Mouse (Mus musculus): Measurements from ENCODE around the gene Ric3. TPM values are rescaled to one million over a fixed set of nuclear protein-coding genes. Genes with fewer than 3 reads are reported as not detected.
A peak's percentile ranks its signal among the peaks of the same experiment; 100 is the strongest.
"Not testable (repeated sequence)": the region's sequence is repeated elsewhere in the genome, so short reads cannot be mapped to it uniquely, and the experiment has no call there.

Ric3 gene
- polyA plus RNA-seq, 1 experiment from 2014 or later, result 0.82 TPM

DNA sequence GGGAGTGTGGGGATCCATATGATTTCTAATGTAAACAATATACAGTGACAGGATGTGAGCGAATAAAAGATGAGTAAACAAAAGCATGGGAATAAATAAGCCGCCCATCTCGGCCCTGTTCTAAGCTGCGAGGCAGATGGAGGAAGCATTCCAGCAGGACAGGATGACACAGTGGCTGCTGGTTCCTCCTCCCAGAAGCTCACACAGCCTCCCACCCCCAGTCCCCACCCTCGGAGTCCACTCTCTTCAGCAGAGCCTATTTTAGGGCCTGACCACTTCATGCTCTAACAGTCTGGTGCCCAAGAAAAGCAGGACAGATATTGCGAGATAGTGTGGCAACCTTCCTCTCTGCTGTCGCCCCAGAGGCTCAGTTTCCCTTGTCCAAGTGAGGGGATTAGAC lies 14.1 kb upstream of the Ric3 start:
- ATAC-seq (ENCODE audit: extremely low read depth, insufficient number of reproducible peaks, low FRiP score, low TSS enrichment), result no peak
- 57% methylated on average over 7 of the region's 7 CpGs for WGBS

DNA sequence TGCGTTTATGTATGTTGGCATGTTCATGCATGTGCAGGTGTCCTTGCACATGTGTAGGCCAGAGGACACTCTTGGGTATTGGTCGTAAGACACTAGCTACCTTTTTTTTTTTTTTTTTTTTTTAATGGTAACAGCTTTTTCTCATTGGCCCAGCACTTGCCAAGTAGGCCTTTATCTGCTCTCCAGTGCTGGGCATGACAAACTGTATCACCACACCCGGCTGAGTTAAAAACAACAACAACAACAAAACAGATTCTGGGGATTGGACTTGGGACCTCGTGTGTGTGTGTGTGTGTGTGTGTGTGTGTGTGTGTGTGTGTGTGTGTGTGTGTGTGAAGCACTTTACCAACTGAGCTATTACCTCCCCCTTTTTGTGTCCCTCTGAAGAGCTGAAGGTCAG lies 13.5 kb upstream of the Ric3 start:
- Histone ChIP-seq H3K4me2 (no peak overlapping the region), H3K9me3 (no peaks in the 10 kb centered on the region), H3K4me1 (no peaks in the 10 kb centered on the region), H3K36me3 (no peaks in the 10 kb centered on the region), H3K9ac (no peak overlapping the region), H3K4me3 (no peak overlapping the region), H3K27ac (replicated peaks) (no peak overlapping the region), H3K27me3 (replicated peaks) (0 out of 2 replicates have a peak, but pooled peaks cover 3% of the 10 kb centered on the region)
- WGBS, result 68% methylated on average over 4 of the region's 4 CpGs
- ATAC-seq (ENCODE audit: extremely low read depth, insufficient number of reproducible peaks, low FRiP score, low TSS enrichment), result peak; percentile 68

More for the DNA sequence above, 14.1 kb upstream of the Ric3 start:
- Histone ChIP-seq H3K4me3 (no peak overlapping the region), H3K4me2 (no peak overlapping the region), H3K9me3 (no peaks in the 10 kb centered on the region), H3K9ac (no peak overlapping the region), H3K4me1 (no peaks in the 10 kb centered on the region), H3K36me3 (no peaks in the 10 kb centered on the region), H3K27ac (replicated peaks) (no peak overlapping the region), H3K27me3 (replicated peaks) (0 out of 2 replicates have a peak, but pooled peaks cover 3% of the 10 kb centered on the region)

DNA sequence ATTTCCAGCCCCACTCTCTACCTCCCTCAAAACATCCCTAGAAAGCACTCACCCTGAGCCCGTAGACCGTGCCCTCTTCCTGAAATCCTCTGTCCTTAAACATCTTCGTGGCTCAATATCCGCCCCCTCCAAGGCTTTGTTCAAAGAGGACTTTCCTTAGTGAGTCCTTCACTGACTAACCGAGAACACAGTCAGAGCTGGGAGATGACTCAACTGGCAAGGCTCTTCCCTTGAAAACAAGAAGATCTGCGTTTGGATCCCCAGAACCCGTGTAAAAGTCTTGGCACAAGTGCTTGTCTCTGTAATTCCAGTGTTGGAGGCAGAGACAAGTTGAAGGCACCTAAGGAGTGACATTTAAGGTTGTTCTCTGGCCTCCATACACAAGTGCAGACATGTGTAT lies 11.2 kb upstream of the Ric3 start:
- no peaks in the 10 kb centered on the region for H3K27me3 ChIP-seq (replicated peaks)
- H3K36me3 ChIP-seq, result no peaks in the 10 kb centered on the region
- no peaks in the 10 kb centered on the region for H3K9me3 ChIP-seq
- H3K9ac ChIP-seq, result no peak overlapping the region
- ATAC-seq (ENCODE audit: extremely low read depth, insufficient number of reproducible peaks, low FRiP score, low TSS enrichment), result no peak
- WGBS, result no CpG with 5 or more reads among the region's 7 CpGs
- H3K27ac ChIP-seq (replicated peaks), result no peak overlapping the region
- no peaks in the 10 kb centered on the region for H3K4me1 ChIP-seq
- H3K4me2 ChIP-seq, result no peak overlapping the region
- no peak overlapping the region for H3K4me3 ChIP-seq

DNA sequence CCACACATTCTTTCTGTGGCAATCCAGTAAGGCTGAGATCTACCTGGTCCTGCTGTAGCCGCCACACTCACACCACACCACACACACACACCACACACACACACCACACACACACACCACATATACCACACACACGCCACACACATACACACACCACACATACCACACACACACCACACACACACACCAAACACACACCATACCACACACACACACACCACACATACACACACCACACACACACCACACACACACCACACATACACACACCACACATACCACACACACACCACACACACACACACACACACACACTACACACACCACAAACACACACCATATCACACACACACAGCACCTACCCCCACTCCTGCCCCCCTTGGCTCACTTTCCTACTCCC lies 8.2 kb upstream of the Ric3 start:
- ATAC-seq (ENCODE audit: extremely low read depth, insufficient number of reproducible peaks, low FRiP score, low TSS enrichment); H3K9ac ChIP-seq; H3K27me3 ChIP-seq (replicated peaks); H3K36me3 ChIP-seq; H3K9me3 ChIP-seq; H3K4me2 ChIP-seq; H3K4me1 ChIP-seq; H3K27ac ChIP-seq (replicated peaks); H3K4me3 ChIP-seq: not testable (repeated sequence)
- no CpG with 5 or more reads among the region's 2 CpGs for WGBS

DNA sequence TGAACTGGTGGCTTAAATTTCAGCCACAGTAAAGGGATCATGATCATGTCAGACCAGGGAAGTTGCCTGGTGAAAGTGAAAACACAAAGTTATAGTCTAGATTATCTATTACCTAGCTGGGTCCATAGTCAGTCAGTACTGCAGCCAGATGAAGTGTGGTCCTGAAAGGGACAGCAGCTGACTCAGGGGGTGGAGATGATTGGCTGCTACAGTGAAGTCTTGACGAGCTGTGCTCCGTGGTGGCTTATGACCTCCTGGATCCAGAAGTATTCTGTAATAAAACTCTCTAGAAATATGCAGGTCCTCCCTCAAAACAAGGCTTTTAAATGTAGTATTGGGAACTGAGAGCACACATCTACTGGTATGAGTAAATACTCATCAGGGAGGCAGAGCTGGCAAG lies 3.8 kb upstream of the Ric3 start:
- ATAC-seq (ENCODE audit: extremely low read depth, insufficient number of reproducible peaks, low FRiP score, low TSS enrichment), result no peak
- H3K4me3 ChIP-seq, result no peak overlapping the region
- H3K36me3 ChIP-seq, result no peaks in the 10 kb centered on the region
- no peak overlapping the region for H3K9ac ChIP-seq
- no peak overlapping the region for H3K4me2 ChIP-seq
- no peaks in the 10 kb centered on the region for H3K9me3 ChIP-seq
- peaks cover 33% of the 10 kb centered on the region for H3K27me3 ChIP-seq (replicated peaks)
- no peak overlapping the region for H3K27ac ChIP-seq (replicated peaks)
- H3K4me1 ChIP-seq, result peaks cover 6% of the 10 kb centered on the region; the same call in 1 of the 2 replicates
- 6% methylated on average over 2 of the region's 2 CpGs for WGBS

DNA sequence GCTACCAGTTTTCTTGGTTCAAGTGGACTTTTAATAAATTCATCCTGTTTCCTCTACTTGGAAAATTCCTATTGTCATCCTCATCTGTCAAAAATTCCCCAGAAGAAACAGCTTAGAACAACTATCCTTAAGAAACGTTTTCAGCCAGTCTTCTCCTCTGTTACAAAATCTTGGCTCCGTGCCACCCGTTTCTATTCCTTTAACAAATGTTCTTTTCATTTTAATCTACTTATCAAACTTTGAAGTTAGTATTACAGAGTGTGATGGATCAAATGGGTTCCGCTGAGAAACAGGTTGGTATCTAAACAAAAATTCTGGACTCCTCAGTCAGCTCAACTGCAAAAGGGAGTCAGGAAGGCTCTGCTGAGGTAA lies 668 bp upstream of the Ric3 start:
- Histone ChIP-seq H3K4me3 (no peak overlapping the region), H3K36me3 (no peaks in the 10 kb centered on the region), H3K4me1 (peaks cover 6% of the 10 kb centered on the region; the same call in 1 of the 2 replicates), H3K4me2 (no peak overlapping the region), H3K9me3 (no peaks in the 10 kb centered on the region), H3K27me3 (replicated peaks) (peaks cover 33% of the 10 kb centered on the region), H3K9ac (no peak overlapping the region), H3K27ac (replicated peaks) (no peak overlapping the region)
- no peak for ATAC-seq (ENCODE audit: extremely low read depth, insufficient number of reproducible peaks, low FRiP score, low TSS enrichment)
- WGBS, result 68% methylated on average over 4 of the region's 4 CpGs

DNA sequence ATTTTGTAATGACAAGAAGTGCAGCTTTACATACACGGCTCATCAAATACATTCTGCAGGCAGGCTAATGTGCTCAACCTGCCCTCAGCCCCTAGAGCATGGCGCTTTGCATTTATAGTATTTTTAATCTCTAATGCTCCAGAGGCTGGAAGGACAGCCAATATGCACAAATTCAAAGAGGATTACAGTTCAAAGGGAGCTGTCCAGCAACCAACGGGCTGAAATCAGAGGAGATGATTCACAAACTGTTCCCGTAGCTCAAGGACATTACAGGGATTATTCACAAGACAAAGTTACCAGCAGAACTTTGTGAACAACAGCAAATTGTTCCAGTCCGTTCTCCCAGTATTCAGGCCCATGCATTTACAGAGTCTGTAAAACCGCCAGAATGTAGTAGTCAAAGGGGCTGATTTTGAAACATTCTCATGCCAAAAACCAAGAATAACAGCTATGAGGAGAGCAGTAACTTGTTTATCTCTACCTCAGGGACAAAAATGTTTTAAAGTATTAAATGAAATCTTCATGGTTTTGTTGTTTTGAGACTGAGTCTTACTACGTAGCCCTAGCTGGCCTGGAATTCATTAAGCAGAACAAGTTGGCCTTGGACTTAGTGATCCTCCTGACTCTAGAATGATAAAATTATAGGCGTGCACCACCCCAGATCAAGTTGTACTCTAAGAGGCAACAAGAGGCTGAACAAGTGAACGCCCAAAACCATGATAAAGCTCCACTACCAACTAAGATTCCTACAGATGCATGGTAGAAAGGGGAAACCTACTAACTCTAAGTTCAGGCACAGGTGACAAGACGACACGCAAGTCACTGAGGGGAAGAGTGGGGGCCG lies 640 bp downstream of the Ric3 start:
- no peak overlapping the region for H3K27ac ChIP-seq (replicated peaks)
- no peak overlapping the region for H3K9ac ChIP-seq
- peaks cover 33% of the 10 kb centered on the region for H3K27me3 ChIP-seq (replicated peaks)
- H3K4me3 ChIP-seq, result peak overlapping the region; percentile 51
- WGBS, result 22% methylated on average over 12 of the region's 12 CpGs
- H3K36me3 ChIP-seq, result no peaks in the 10 kb centered on the region
- H3K9me3 ChIP-seq, result no peaks in the 10 kb centered on the region
- peak overlapping the region; percentile 72 for H3K4me2 ChIP-seq
- ATAC-seq (ENCODE audit: extremely low read depth, insufficient number of reproducible peaks, low FRiP score, low TSS enrichment), result no peak
- peaks cover 6% of the 10 kb centered on the region; the same call in 1 of the 2 replicates for H3K4me1 ChIP-seq

DNA sequence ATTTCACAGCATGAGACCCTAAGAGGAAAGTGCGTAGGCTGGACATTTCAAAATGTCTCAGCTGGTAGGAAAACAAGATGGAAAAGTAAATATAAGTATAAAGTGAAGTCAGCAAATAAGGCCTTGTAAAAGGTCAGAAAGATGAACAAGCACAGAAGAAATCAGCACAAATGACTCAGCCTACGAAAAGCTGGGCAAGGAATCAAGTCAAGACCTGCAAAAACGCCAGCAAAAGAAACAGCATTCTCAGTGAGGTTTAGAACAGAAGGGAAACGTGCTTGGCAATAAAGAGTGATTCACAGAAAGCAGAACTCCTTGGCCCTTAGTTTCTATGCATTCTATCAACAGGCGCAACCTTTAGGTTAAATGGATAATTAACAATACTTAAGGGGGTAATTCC lies 10.8 kb downstream of the Ric3 start:
- Histone ChIP-seq H3K9me3 (no peaks in the 10 kb centered on the region), H3K36me3 (no peaks in the 10 kb centered on the region), H3K27ac (replicated peaks) (no peak overlapping the region), H3K27me3 (replicated peaks) (no peaks in the 10 kb centered on the region), H3K4me2 (no peak overlapping the region), H3K4me3 (no peak overlapping the region), H3K9ac (no peak overlapping the region), H3K4me1 (no peaks in the 10 kb centered on the region)
- 77% methylated on average over 5 of the region's 5 CpGs for WGBS
- no peak for ATAC-seq (ENCODE audit: extremely low read depth, insufficient number of reproducible peaks, low FRiP score, low TSS enrichment)

DNA sequence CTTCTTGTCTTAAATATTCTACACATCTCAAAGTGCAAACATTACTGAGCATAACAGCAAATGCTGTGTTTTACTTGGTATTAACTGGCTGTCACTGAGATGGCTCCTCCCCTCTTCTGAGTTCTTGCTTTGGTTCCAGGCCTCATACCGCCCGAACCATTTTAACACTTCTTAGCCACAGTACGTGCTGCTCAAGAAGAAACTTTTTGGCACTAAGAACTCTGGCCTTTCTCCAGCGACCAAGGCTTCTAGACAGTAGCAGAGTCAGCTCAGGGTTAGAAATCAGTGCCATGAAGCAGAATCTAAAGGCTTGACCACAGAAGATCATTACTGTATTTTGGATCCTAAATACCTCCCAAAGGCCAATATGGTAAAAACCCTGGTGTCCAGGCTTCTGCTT lies 13.5 kb downstream of the Ric3 start:
- ATAC-seq (ENCODE audit: extremely low read depth, insufficient number of reproducible peaks, low FRiP score, low TSS enrichment), result no peak
- H3K4me3 ChIP-seq, result no peak overlapping the region
- 68% methylated on average over 4 of the region's 4 CpGs for WGBS
- no peaks in the 10 kb centered on the region for H3K27me3 ChIP-seq (replicated peaks)
- no peaks in the 10 kb centered on the region for H3K9me3 ChIP-seq
- H3K36me3 ChIP-seq, result no peaks in the 10 kb centered on the region
- H3K27ac ChIP-seq (replicated peaks), result no peak overlapping the region
- H3K9ac ChIP-seq, result no peak overlapping the region
- H3K4me1 ChIP-seq, result no peaks in the 10 kb centered on the region
- H3K4me2 ChIP-seq, result no peak overlapping the region

DNA sequence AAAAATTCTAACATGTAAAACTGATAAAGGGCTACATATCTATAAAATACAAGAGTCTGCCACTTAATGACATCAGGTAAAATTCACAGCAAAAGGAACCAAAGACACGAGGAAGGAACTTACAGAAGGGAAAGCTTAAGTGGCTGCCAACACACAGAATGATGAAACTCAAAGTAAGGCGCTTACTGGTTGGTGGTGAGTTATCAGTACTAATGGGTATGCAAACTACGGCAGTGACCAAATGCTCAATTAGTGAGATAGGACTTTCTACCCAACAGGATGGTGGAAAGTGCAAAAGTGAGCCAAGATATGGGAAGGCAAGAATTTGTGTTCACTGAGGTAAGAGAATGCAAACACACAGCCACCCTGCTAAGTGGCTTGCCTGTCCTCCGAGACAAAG lies 23.6 kb downstream of the Ric3 start:
- no peaks in the 10 kb centered on the region for H3K27me3 ChIP-seq (replicated peaks)
- WGBS, result 74% methylated on average over 4 of the region's 4 CpGs
- H3K27ac ChIP-seq (replicated peaks), result no peak overlapping the region
- H3K4me2 ChIP-seq, result no peak overlapping the region
- no peaks in the 10 kb centered on the region for H3K36me3 ChIP-seq
- H3K4me1 ChIP-seq, result no peaks in the 10 kb centered on the region
- ATAC-seq (ENCODE audit: extremely low read depth, insufficient number of reproducible peaks, low FRiP score, low TSS enrichment), result no peak
- H3K4me3 ChIP-seq, result no peak overlapping the region
- H3K9me3 ChIP-seq, result no peaks in the 10 kb centered on the region
- no peak overlapping the region for H3K9ac ChIP-seq

DNA sequence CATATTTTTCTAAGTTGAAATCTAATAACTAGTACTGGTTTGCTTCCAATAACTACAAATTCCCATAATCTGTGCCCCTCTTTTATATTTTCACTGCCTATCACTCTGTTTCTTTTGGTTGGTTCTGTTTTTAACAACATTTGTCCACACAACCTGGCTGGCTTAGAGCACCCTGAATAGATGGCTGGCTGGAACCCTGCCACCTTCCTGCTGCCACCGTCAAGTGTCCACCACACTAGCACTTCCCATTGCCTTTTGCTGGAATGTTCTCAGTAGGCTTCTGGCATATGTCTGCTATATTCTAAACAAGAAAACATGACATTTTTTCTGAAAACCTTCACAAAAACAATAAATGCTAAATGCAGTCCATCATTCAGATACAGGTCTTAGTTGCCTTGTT lies 32.3 kb downstream of the Ric3 start:
- no peaks in the 10 kb centered on the region for H3K9me3 ChIP-seq
- no peaks in the 10 kb centered on the region for H3K27me3 ChIP-seq (replicated peaks)
- WGBS, result 73% methylated on average over 1 of the region's 1 CpGs
- no peak overlapping the region for H3K4me2 ChIP-seq
- no peak overlapping the region for H3K4me3 ChIP-seq
- no peak for ATAC-seq (ENCODE audit: extremely low read depth, insufficient number of reproducible peaks, low FRiP score, low TSS enrichment)
- no peaks in the 10 kb centered on the region for H3K36me3 ChIP-seq
- no peak overlapping the region for H3K27ac ChIP-seq (replicated peaks)
- no peaks in the 10 kb centered on the region for H3K4me1 ChIP-seq
- H3K9ac ChIP-seq, result no peak overlapping the region

DNA sequence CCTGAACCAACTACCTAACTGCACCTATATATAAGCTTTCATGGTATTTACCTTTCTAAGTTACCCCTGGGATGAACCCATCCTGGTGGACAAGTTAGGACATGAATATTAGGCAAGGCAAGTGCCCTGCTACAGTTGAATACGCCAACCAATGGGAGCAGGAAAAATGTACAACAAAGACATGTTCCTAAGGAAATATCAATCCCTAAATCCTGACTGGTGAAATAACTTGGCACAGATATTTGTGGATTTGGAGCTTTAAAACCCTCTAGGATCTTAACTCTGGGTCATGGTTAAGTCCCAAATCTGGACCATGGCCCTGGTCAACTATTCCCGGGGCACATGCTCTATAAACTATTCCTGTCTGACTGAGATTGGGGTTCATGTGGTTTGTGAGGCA lies 37.3 kb downstream of the Ric3 start:
- WGBS, result 91% methylated on average over 2 of the region's 2 CpGs
- Histone ChIP-seq H3K27ac (replicated peaks) (no peak overlapping the region), H3K4me3 (no peak overlapping the region), H3K9ac (no peak overlapping the region), H3K9me3 (no peaks in the 10 kb centered on the region), H3K36me3 (no peaks in the 10 kb centered on the region), H3K4me1 (no peaks in the 10 kb centered on the region), H3K4me2 (no peak overlapping the region), H3K27me3 (replicated peaks) (no peaks in the 10 kb centered on the region)
- ATAC-seq (ENCODE audit: extremely low read depth, insufficient number of reproducible peaks, low FRiP score, low TSS enrichment), result no peak
